Mouse (Mus musculus) heart, embryonic 13.5 days (tissue): ENCODE data around the gene Map7. TPM values are rescaled to one million over a fixed set of nuclear protein-coding genes. Genes with fewer than 3 reads are reported as not detected.

Source experiments
- microRNA-seq: library from miRNA; unstranded; fragments of <30 nt; microRNA quantifications from one replicate; pipeline ENCODE4, GENCODE M21; 2016
- polyA plus RNA-seq: library from polyadenylated mRNA; unstranded; fragments of >200 nt; fragmentation: Nextera tagmentation; extraction: Ambion mirVana; gene quantifications from 2 replicates; pipeline ENCODE4 v1.2.1, GENCODE M21; 2015

The Map7 gene
- polyA plus RNA-seq, 1 experiment from 2014 or later, result 5.9 TPM

Small RNAs within 50 kb of the gene (microRNA-seq; reads per million reads assigned to microRNA genes)
- not detected for gene Mir6413

Other genes with a start within 250 kb of the Map7 start
- 33.3 and 39.3 TPM in 2 replicates for gene Pex7, start 240.8 kb upstream of the Map7 start, polyA plus RNA-seq
- gene Map3k5, start 214.0 kb upstream of the Map7 start, polyA plus RNA-seq, result 2.4 and 2.7 TPM in 2 replicates
- 71.9 and 76.9 TPM in 2 replicates for gene Bclaf1, start 164.0 kb downstream of the Map7 start, polyA plus RNA-seq
- gene Mtfr2, start 199.3 kb downstream of the Map7 start, polyA plus RNA-seq, result 1.5 and 1.7 TPM in 2 replicates